Mouse (Mus musculus): ENCODE results near the gene Il5. TPM values are rescaled to one million over a fixed set of nuclear protein-coding genes. Genes with fewer than 3 reads are reported as not detected.

The Il5 gene
- polyA plus RNA-seq, 1 experiment from 2014 or later = not detected

- H3K36me3 ChIP-seq (ENCODE audit: control insufficient read depth, insufficient read depth, low read length) = no peaks in the 10 kb centered on the region; the same call in 1 of the 2 replicates
- WGBS = 5% methylated on average over 29 of the region's 29 CpGs
- ATAC-seq (ENCODE audit: low read depth) = peak; percentile 81
- H3K27ac ChIP-seq (ENCODE audit: low read length) = peak overlapping the region; percentile 87
- H3K9ac ChIP-seq (ENCODE audit: low read length) = peak overlapping the region; percentile 77
- H3K9me3 ChIP-seq (ENCODE audit: control insufficient read depth, low read length) = no peaks in the 10 kb centered on the region
- peaks cover 7% of the 10 kb centered on the region; the same call in 1 of the 2 replicates for H3K4me1 ChIP-seq (replicated peaks; ENCODE audit: control insufficient read depth, insufficient read depth, low read length)
- H3K4me2 ChIP-seq (ENCODE audit: low read depth, low read length) = peak overlapping the region; percentile 88
- no peaks in the 10 kb centered on the region for H3K27me3 ChIP-seq (ENCODE audit: control insufficient read depth, insufficient read depth, low read depth, low read length)
- peak overlapping the region; percentile 82 for H3K4me3 ChIP-seq (ENCODE audit: low read length)
Measured at GRCm38 (mm10) chr11:53706236-53706933, 14.2 kb upstream of the Il5 start.

- Histone ChIP-seq H3K4me3 (ENCODE audit: low read length) (peak within 1 kb of the TSS; percentile 82), H3K36me3 (ENCODE audit: control insufficient read depth, insufficient read depth, low read length) (no peaks in the 10 kb centered on the region; the same call in 1 of the 2 replicates), H3K4me2 (ENCODE audit: low read depth, low read length) (peak within 1 kb of the TSS; percentile 88), H3K9me3 (ENCODE audit: control insufficient read depth, low read length) (no peaks in the 10 kb centered on the region), H3K9ac (ENCODE audit: low read length) (peak within 1 kb of the TSS; percentile 77), H3K27ac (ENCODE audit: low read length) (peak within 1 kb of the TSS; percentile 87), H3K27me3 (ENCODE audit: control insufficient read depth, insufficient read depth, low read depth, low read length) (no peaks in the 10 kb centered on the region), H3K4me1 (replicated peaks; ENCODE audit: control insufficient read depth, insufficient read depth, low read length) (peaks cover 7% of the 10 kb centered on the region; the same call in 1 of the 2 replicates)
- WGBS = 3% methylated on average over 55 of the region's 55 CpGs
- ATAC-seq (ENCODE audit: low read depth) = peak; percentile 98
Measured at GRCm38 (mm10) chr11:53706934-53707717, 13.5 kb upstream of the Il5 start, which contains the start of gene Rad50. TSS of gene Rad50 (minus strand) at chr11:53707319.

- H3K9ac ChIP-seq (ENCODE audit: low read length) = peak overlapping the region; percentile 77
- H3K9me3 ChIP-seq (ENCODE audit: control insufficient read depth, low read length) = no peaks in the 10 kb centered on the region
- H3K4me2 ChIP-seq (ENCODE audit: low read depth, low read length) = peak overlapping the region; percentile 88
- no peaks in the 10 kb centered on the region; the same call in 1 of the 2 replicates for H3K36me3 ChIP-seq (ENCODE audit: control insufficient read depth, insufficient read depth, low read length)
- WGBS = 79% methylated on average over 3 of the region's 3 CpGs
- H3K4me3 ChIP-seq (ENCODE audit: low read length) = peak overlapping the region; percentile 82
- H3K4me1 ChIP-seq (replicated peaks; ENCODE audit: control insufficient read depth, insufficient read depth, low read length) = peaks cover 7% of the 10 kb centered on the region; the same call in 1 of the 2 replicates
- no peak for ATAC-seq (ENCODE audit: low read depth)
- H3K27ac ChIP-seq (ENCODE audit: low read length) = no peak overlapping the region
- no peaks in the 10 kb centered on the region for H3K27me3 ChIP-seq (ENCODE audit: control insufficient read depth, insufficient read depth, low read depth, low read length)
Measured at GRCm38 (mm10) chr11:53707718-53708009, 12.9 kb upstream of the Il5 start.

GRCm38 (mm10) chr11:53719701-53720100, 893 bp upstream of the Il5 start:
- Histone ChIP-seq H3K36me3 (ENCODE audit: control insufficient read depth, insufficient read depth, low read length) (no peaks in the 10 kb centered on the region), H3K27ac (ENCODE audit: low read length) (no peak overlapping the region), H3K4me3 (ENCODE audit: low read length) (no peak overlapping the region), H3K9ac (ENCODE audit: low read length) (no peak overlapping the region), H3K9me3 (ENCODE audit: control insufficient read depth, low read length) (no peaks in the 10 kb centered on the region), H3K27me3 (ENCODE audit: control insufficient read depth, insufficient read depth, low read depth, low read length) (no peaks in the 10 kb centered on the region), H3K4me1 (replicated peaks; ENCODE audit: control insufficient read depth, insufficient read depth, low read length) (no peaks in the 10 kb centered on the region), H3K4me2 (ENCODE audit: low read depth, low read length) (no peak overlapping the region)
- no peak for ATAC-seq (ENCODE audit: low read depth)
- 90% methylated on average over 1 of the region's 1 CpGs for WGBS

GRCm38 (mm10) chr11:53731457-53731856, 10.9 kb downstream of the Il5 start:
- ATAC-seq (ENCODE audit: low read depth) = no peak
- no peaks in the 10 kb centered on the region for H3K36me3 ChIP-seq (ENCODE audit: control insufficient read depth, insufficient read depth, low read length)
- no peaks in the 10 kb centered on the region for H3K4me1 ChIP-seq (replicated peaks; ENCODE audit: control insufficient read depth, insufficient read depth, low read length)
- H3K4me2 ChIP-seq (ENCODE audit: low read depth, low read length) = no peak overlapping the region
- H3K27ac ChIP-seq (ENCODE audit: low read length) = no peak overlapping the region
- 94% methylated on average over 7 of the region's 7 CpGs for WGBS
- H3K4me3 ChIP-seq (ENCODE audit: low read length) = no peak overlapping the region
- no peak overlapping the region for H3K9ac ChIP-seq (ENCODE audit: low read length)
- H3K9me3 ChIP-seq (ENCODE audit: control insufficient read depth, low read length) = no peaks in the 10 kb centered on the region
- no peaks in the 10 kb centered on the region for H3K27me3 ChIP-seq (ENCODE audit: control insufficient read depth, insufficient read depth, low read depth, low read length)

GRCm38 (mm10) chr11:53732244-53732643, 11.7 kb downstream of the Il5 start:
- no peaks in the 10 kb centered on the region for H3K36me3 ChIP-seq (ENCODE audit: control insufficient read depth, insufficient read depth, low read length)
- no peak overlapping the region for H3K27ac ChIP-seq (ENCODE audit: low read length)
- ATAC-seq (ENCODE audit: low read depth) = no peak
- H3K4me3 ChIP-seq (ENCODE audit: low read length) = no peak overlapping the region
- no peaks in the 10 kb centered on the region for H3K27me3 ChIP-seq (ENCODE audit: control insufficient read depth, insufficient read depth, low read depth, low read length)
- no peak overlapping the region for H3K4me2 ChIP-seq (ENCODE audit: low read depth, low read length)
- H3K9me3 ChIP-seq (ENCODE audit: control insufficient read depth, low read length) = no peaks in the 10 kb centered on the region
- 82% methylated on average over 8 of the region's 8 CpGs for WGBS
- H3K4me1 ChIP-seq (replicated peaks; ENCODE audit: control insufficient read depth, insufficient read depth, low read length) = no peaks in the 10 kb centered on the region
- no peak overlapping the region for H3K9ac ChIP-seq (ENCODE audit: low read length)

- no peaks in the 10 kb centered on the region for H3K27me3 ChIP-seq (ENCODE audit: control insufficient read depth, insufficient read depth, low read depth, low read length)
- no peak overlapping the region for H3K4me2 ChIP-seq (ENCODE audit: low read depth, low read length)
- H3K27ac ChIP-seq (ENCODE audit: low read length) = no peak overlapping the region
- H3K9me3 ChIP-seq (ENCODE audit: control insufficient read depth, low read length) = no peaks in the 10 kb centered on the region
- WGBS = 86% methylated on average over 7 of the region's 7 CpGs
- no peak for ATAC-seq (ENCODE audit: low read depth)
- no peaks in the 10 kb centered on the region for H3K4me1 ChIP-seq (replicated peaks; ENCODE audit: control insufficient read depth, insufficient read depth, low read length)
- no peaks in the 10 kb centered on the region for H3K36me3 ChIP-seq (ENCODE audit: control insufficient read depth, insufficient read depth, low read length)
- no peak overlapping the region for H3K9ac ChIP-seq (ENCODE audit: low read length)
- no peak overlapping the region for H3K4me3 ChIP-seq (ENCODE audit: low read length)
Measured at GRCm38 (mm10) chr11:53733824-53734223, 13.2 kb downstream of the Il5 start.

GRCm38 (mm10) chr11:53734431-53734830, 13.8 kb downstream of the Il5 start:
- H3K9ac ChIP-seq (ENCODE audit: low read length) = no peak overlapping the region
- no peaks in the 10 kb centered on the region for H3K4me1 ChIP-seq (replicated peaks; ENCODE audit: control insufficient read depth, insufficient read depth, low read length)
- no peak overlapping the region for H3K27ac ChIP-seq (ENCODE audit: low read length)
- H3K36me3 ChIP-seq (ENCODE audit: control insufficient read depth, insufficient read depth, low read length) = no peaks in the 10 kb centered on the region
- no peak overlapping the region for H3K4me2 ChIP-seq (ENCODE audit: low read depth, low read length)
- 72% methylated on average over 2 of the region's 2 CpGs for whole genome bisulfite sequencing
- no peaks in the 10 kb centered on the region for H3K9me3 ChIP-seq (ENCODE audit: control insufficient read depth, low read length)
- H3K27me3 ChIP-seq (ENCODE audit: control insufficient read depth, insufficient read depth, low read depth, low read length) = no peaks in the 10 kb centered on the region
- H3K4me3 ChIP-seq (ENCODE audit: low read length) = no peak overlapping the region
- no peak for ATAC-seq (ENCODE audit: low read depth)

- ATAC-seq (ENCODE audit: low read depth) = no peak
- 57% methylated on average over 18 of the region's 18 CpGs for WGBS
- Histone ChIP-seq H3K4me1 (replicated peaks; ENCODE audit: control insufficient read depth, insufficient read depth, low read length) (no peaks in the 10 kb centered on the region), H3K4me2 (ENCODE audit: low read depth, low read length) (peak overlapping the region; percentile 53; the same call in 1 of the 2 replicates), H3K9ac (ENCODE audit: low read length) (no peak overlapping the region), H3K36me3 (ENCODE audit: control insufficient read depth, insufficient read depth, low read length) (no peaks in the 10 kb centered on the region), H3K27me3 (ENCODE audit: control insufficient read depth, insufficient read depth, low read depth, low read length) (no peaks in the 10 kb centered on the region), H3K27ac (ENCODE audit: low read length) (no peak overlapping the region), H3K4me3 (ENCODE audit: low read length) (no peak overlapping the region), H3K9me3 (ENCODE audit: control insufficient read depth, low read length) (no peaks in the 10 kb centered on the region)
Measured at GRCm38 (mm10) chr11:53734970-53735681, 14.5 kb downstream of the Il5 start.
